Mouse (Mus musculus) lung, postnatal 14 days (tissue): ENCODE measurements around the gene Notch2.

Experiments
- DNase-seq: peaks from one replicate; pipeline ENCODE4 v3.0.0; 2021

Notch2 gene

DNA sequence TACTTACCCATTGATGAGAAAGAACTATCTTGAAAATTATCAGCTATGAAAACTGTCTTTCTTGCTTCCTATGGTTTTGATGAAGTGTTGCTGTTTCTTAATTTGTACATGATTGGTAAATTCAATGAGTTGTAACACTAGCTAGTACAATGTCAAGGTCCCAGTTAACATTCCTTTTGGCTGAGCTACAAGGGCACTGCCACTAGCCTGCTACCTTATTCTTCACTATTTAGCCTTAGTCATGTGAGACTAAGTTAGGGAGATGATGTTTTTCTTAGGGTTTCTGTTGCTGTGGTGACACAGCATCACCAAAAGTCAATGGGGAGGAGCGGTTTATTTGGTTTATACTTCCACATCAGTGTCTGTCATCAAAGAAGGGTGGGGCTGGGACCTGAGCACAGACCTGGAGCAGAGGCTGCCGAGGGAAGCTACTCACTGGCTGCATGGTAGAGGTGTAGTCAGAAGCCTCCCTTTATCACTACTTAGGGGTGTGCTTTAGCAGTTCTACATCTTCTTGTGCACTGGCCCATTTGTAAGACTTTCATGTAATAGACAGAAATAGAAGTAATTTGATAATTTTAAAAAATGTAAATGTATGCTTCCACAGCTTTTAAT is 66.4 kb downstream of the Notch2 start:
- no peak for DNase-seq

DNA sequence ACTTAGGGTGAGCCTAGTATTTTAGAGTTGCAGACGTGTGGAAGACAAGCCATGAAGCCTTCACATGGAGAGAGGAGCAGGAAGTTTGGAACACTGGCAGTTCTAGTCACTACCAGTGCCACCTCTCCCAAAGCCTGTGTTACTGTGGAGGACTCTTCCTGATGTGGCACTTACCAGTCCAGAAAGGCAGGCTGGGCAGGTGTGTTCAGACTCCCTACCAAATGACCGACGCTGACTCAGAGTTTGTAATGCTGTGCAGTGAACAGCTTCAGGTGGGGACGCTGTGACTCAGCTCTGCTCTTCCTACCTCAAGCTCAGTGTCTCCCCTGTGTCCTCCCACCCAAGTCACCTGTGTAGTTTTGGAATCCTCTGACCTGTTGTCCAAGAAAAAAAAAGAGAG is 67.3 kb downstream of the Notch2 start:
- no peak for DNase-seq

DNA sequence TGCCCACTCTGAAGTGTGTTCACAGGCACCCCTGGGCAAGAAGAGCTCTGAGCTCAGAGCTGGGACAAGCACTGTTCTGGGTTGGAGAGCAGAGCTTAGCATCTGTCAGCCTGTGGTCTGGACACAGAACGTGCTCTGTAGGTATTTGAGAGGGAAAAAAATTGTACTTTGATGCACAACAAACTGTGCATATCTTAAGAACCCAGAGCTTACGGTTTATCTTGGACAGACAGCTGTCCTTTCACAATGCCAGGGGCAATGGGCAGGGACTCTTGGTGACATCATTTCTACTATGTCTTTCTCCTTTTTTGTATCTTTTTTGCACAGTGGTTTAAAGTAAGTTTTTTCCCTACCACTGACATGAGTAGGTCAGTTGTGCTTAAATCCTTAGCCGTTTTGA is 68.9 kb downstream of the Notch2 start:
- DNase-seq, result no peak

DNA sequence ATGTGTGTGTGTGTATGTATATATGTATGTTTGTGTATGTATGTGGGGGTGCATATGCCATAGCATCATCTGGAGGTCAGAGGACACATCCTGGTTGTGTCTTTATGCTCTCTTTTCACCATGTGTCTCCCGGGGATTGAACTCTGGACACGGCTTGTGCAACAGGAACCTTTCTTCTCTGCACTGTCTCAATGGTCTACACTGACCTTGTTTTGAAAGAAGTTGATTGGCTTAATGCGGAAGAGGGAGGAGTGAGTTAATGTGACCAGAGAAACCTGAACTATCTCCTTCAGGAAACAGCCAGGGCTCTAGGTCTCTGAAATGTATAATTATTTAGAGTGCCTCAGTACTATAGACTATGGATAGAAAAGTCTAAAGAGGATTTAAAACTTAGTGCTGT is 69.6 kb downstream of the Notch2 start:
- no peak for DNase-seq

DNA sequence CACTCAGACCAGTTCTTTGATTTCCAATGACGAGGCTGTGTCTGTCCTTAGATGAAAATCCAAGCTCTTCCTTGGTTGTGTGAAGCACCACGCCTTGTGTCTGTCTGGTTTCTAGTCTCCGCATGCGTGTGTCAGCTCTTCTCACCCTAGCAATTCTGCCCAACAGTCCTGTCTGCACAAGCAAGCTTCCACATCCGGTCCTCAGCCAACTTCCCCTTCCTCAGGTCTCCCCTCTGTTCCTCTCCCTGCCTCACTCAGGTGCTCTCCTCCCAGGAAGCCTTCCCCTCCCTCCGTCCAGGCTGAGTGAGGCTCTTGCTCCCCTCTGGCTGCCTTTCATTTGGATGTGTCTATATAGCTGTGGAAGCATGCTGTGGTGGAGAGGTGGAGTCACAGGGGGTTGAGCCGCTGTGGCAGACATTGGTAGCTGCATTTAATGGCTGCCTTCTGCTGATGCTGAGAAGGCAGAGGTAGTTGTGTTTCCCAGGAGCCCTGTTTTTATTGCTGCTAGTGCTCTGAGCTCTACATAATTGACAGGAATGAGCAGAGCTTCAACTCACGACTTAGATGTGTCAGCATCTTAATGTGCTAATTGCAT is 70.8 kb downstream of the Notch2 start:
- DNase-seq, result no peak

DNA sequence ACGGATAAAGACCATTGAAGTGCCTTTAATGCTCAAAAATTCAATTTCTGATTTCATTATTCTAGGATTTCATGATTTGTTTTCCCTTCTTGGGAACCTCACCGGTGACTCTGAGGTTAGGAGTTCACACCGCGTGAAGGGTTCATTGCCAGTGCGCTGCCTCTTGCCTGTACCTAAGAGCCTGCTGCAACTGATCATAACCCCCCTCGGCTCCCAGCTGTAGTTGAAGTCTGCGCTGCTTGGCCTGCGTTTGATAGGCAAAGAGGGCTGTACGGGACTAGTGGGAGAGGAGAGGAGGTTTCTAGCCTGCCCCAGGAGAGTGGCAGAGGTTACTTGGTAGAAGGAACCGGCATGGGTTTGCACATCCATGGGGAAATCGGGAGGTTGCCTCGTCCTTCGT is 71.5 kb downstream of the Notch2 start:
- no peak for DNase-seq

DNA sequence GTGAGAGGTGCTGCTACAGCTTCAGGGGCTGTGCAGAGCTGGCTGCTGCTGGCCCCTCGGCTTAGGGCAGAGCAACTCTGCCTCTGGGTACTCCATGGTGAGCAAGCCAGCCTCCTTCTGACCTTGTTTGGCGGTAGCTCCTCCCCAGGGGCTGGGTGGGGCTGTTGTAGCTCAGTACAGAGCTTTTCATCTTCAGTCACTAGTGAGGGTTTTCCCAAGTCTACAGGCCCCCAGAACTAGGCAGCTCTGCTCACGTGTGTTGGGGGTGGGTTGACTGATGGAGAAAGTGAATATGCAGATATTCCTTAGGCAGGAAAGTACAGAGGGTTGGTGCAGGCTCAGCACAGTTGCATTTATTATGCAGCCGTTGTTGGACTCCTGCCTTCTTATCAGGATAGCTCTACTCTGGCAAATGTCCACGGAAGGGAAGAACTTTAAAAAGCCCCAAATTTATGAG is 72.5 kb downstream of the Notch2 start:
- no peak for DNase-seq

DNA sequence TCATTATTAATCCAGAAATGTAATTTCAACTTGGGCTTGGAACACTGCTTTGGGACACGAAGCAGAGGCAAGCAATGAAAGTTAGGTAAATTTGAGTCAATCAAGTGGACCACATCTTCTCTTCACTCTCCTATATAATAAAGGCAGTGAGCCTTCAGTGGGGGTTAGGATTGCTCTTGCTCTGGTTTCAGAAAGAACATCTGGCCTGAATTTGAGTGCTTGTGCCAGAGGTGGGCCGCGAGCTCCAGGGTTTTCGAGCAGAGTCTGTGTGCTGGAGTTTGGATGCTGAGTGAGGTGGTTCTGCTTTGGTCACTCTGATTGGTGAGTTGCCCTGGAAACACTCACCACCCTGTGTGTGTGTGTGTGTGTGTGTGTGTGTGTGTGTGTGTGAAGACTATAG is 73.1 kb downstream of the Notch2 start:
- no peak for DNase-seq

DNA sequence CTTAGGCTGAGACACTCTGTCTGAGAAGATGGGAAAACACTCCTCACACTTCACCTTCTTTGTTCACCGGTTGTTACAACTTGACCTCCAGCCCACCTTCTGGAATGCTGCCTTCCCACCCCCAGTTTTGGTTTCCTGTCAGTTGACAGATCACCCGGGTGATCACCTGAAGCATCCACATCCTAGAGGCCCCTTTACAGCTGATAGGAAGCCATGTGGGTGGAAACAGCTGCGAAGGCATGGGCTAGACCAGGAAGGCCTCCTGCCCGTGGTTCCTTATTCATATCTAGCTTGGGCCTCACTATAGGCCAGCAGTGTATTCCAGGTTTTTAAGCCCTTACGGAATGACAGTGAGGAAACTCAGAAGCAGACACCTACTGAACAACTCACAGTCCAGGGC is 73.5 kb downstream of the Notch2 start:
- DNase-seq, result no peak

DNA sequence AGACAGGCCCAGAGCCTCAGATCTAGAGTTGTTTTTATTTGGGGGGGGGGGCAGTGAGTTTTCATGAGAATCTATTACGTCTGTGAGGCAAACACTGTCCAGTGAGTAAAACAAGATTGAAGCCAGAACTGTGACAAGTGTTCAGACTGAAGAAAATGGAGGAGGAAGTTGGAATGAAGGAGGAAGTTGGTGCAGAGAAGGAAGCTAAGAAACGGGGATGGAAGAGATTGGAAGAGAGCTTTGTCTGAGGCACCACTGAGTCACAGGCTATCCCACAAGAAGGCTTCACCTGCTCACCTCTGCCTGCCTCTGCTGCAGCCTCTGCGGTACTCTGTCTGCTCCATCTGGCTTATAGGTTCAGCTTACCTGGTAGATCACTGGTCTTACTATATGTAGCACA is 74.2 kb downstream of the Notch2 start:
- DNase-seq, result no peak

DNA sequence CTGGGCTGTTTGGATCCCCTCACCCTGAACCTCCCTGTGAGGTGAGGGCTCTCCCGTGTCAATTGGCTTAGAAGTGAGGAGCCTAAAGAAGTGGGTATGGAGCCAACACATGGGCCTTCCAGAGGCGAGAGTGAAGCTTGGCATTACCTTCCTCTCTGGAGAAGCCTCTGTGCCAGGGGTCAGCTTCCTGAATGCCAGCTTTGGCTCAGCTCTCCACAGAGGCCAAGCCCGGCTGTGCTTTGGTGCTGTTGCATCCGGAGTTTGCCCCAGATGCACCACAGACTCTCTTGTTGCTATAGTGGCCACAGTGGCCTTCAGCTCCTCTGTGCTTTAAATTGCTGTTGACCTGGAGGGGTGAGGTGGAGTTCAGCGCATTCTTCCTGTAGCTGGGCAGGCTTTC is 76.4 kb downstream of the Notch2 start:
- no peak for DNase-seq

DNA sequence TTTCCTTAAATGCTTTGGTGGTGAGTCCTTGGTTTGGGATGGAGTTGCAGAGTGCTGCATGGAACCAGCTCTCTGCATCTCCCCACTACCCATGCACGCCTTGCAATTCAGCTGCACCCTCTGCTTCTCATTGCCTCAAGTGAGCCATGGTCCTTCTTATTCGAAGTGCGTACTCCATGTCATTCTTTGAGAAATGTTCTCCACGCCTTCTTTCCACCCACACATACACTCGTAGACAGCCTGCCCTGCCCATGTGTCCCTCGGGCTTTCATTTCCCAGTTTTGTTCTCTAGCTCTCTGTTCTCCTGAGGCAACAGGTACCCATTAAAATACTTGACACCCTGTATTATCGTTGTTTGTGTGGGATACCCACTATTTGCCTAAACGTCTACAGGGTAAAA is 76.8 kb downstream of the Notch2 start:
- no peak for DNase-seq

DNA sequence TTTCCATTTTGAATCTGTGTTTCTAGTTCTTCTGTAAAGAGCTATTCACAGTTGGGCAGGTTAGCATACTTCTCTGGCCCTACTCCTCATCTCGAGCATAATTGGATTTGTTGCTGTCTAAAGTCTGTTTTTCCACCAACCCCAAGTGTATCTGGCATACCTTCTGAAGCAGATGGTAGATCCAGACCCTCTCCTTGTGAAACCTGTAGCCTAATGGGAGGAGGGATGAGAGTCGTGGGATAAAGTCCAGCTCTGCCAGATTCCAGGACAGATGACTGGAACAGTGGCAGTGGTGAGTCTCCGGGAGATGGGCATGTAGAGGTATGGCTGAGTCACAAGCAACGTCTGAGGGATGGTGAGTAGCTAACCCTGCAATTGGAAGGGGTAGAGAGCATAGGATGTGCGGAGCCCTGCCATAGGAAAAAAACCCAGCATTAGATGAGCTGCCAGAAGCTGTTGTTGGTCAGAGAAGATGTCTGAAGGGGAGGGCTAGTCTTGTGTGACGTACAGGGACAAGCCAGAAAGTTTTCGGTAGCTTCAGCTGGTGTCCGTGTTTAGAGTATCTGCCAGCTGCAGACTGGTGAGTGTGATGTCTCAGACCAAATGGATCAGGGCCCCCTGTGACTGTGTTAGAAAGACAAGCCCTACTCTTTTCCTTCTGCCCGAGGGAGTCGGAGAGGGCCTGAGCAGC is 79.5 kb downstream of the Notch2 start:
- no peak for DNase-seq

DNA sequence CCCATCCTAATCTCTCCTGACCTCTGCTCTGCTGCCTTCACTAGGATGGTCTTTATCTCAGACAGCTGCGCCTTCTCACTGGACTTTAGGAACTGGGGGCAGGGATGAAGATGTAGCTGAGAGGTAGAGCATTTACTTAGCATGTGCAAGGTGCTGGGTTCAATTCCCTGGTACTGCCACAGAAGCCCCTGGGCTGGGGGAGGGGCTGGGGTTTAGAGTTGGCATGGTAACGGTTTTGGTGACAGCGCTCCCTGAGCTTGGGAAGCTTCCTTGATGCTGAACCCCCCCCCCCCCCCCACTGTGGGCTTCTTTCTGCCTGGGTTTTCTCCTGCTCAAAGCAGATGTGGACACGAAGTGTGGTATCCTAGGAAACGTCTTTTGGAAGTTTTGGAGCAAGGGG is 80.6 kb downstream of the Notch2 start:
- no peak for DNase-seq

DNA sequence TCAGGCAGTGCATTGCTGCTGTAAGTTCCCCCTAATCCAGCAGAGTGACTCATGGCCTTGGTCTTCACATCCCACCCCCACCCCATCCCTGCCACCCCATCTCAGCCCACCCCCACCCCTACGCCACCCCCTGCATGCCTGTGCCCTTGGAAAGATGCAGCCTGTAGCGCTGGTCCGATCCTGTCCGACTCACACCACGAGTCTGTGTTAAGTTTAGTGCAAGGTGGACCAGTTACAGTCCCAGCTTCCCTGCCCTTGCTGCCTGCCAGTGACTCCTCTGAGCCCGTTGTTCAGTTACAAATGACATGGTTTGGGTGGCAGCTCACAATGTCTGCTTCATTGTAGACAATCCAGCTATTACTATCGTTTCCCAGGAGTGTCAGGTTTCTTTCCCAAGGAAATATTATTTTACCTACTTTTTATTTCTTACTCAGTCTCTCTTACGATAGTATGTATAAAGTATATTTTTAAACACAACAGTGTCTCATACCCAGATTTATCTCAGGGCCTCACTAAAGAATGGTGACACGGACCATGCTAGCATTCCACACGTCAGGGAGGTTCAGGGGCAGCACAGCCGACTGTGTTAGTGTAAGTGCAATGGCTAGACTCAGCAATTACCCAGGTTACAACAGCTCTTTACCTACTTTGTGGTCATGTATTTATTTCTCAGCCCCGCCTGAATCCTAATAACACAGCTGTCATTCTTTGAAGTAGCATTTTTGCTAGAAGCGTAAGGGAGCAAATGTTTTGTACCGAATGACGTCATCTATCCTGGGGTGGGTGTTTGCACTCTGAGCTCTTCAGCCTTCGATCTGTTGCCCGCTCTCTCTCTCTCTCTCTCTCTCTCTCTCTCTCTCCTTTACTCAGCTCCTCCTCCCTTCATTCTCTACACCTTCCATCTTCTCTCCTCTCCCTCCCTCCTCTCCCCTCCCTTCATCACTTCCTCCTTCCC is 81.6 kb downstream of the Notch2 start:
- DNase-seq, result no peak

DNA sequence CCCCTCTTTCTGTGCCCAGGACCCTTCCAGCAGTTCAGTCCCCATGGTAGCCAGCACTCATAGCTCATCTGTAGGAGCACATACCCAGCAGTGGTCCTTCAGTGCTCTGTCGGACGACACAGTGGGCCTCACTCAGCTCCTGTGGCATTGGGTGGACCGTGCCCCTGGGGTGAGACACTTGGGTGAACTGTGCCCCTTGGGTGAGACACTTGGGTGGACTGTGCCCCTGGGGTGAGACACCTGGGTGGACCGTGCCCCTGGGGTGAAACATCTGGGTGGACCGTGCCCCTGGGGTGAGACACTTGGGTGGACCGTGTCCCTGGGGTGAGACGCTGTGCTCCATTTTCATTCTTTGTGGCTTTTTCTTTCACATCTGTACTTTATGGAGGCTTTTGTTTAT is 83.7 kb downstream of the Notch2 start:
- DNase-seq, result no peak

DNA sequence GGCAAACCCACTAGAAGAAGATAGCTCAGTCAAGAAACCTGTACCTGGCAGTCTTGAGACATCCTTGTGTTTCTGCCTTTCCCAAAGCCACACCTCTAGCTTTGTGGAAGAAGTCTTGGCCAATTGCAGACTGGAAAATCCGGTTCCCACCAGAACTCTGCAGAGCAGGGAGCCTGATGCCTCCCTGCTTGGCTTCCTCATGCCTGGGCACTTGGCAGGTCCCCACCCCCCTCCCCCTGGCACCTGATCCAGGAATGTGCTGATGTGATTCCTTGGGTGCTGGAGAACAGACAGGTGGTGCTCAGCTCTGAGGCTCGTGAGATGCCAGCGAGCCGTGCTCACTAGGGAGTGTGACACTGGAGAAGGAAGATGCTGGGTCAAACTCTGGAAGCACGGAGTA is 85.3 kb downstream of the Notch2 start:
- peak; percentile 68 for DNase-seq

DNA sequence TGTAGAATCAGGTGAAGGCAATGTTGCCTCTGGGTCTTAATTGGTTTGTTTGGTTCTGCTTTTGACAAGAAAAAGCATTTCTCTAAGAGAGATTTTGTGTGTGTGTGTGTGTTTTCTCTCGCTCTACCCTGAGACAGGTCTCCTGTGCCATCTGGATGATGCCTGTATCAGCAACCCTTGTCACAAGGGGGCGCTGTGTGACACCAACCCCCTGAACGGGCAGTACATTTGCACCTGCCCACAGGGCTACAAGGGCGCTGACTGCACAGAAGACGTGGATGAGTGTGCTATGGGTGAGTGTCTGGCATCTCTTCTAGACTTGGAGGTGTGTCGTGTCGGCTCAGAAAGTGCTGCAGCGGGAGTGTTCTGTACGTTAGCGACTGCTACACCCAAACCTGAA is 86.0 kb downstream of the Notch2 start:
- peak; percentile 41 for DNase-seq

DNA sequence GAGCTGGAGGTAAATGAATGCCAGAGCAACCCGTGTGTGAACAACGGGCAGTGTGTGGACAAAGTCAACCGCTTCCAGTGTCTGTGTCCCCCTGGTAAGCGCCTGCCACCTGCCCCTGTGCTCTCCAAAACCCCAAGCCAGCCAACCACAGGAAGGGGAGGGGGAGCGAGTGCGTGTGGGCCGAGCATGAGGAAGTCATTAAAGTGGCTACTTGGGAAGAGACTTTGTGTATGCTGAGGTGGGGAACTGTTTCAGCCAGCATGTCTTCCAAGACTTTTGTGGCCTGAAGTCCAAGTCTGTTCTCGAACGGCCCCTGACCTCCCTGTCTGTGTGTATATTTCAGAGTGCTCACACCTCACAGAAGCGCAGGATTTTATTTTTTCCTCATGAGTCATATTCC is 88.2 kb downstream of the Notch2 start:
- no peak for DNase-seq

DNA sequence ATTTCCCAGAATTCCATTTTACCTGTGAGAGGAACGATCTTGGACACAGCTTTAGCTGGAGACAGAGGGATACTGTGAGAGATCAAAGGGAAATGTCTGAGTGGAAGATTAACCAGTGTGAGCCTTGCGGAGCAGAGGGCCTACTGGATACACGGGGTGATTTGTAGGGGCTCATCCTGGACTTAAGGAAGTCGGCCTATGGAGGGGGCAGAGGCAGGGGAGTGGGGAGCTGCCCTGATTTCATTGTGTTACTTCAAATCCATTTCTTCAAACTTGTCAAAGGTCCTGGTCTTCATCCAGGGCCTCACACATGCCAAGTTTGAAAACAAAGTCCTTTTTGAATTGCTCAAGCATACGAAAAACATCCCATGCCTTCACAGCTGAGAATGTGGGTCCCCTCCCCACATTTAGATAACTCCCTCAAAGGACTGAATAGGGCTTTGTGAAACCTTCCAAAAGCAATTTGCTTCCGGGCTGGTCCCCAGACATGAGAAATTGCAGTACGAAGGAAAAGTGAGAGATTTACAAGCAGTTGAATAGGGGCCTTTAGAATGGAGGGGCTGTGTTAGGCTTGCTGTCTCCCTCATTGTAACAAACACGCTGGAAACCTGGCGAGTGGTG is 91.6 kb downstream of the Notch2 start:
- DNase-seq, result no peak

DNA sequence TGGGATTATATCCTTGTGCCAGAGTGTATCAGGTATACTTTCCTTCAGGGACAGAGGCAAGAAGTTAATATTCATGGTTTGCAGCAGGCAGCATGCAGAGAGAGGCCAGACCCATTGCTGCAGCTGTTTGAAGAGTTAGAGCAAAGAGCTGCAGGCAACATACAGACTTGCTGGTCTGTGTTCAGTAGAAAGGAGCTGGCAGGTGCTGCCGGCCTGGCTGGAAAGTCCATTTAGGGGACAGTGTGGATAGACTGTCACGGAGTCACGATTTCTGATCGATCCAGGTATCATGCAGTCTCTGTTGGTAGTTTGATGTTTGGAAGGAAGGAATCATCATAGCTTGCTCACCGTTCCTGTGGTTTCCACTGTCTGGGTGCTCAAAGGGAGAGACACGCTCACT is 92.2 kb downstream of the Notch2 start:
- DNase-seq, result no peak

DNA sequence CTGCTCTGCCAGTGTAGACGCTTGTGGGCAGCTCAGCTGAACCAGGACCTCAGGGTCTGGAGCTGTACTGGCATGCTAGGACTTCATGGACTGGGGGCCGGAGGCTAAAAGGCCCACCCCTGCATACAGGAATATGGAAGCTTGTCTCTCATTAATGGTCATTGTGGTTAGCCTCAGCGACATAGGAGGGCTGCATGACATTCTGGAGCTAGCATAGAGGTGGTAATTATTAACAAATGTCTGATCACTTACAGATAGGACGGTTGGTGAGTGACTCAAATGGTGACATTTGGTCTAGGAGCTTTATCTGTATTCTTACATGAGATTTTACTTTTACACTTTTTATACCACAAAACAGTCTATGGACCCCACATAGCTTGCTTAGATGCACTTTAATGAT is 92.8 kb downstream of the Notch2 start:
- DNase-seq, result no peak
